Mouse (Mus musculus) common myeloid progenitor, adult 5-6 weeks (primary cell): ENCODE data around the gene Jmjd8. TPM values are rescaled to one million over a fixed set of nuclear protein-coding genes. Genes with fewer than 3 reads are reported as not detected.

Experiments used
- ATAC-seq: replicated peaks from 2 replicates; pipeline ENCODE4 v1.8.0; 2016; ENCODE audit warnings: low read depth, mild to moderate bottlenecking, moderate TSS enrichment, inconsistent platforms; ENCODE audit not compliant: poor library complexity, severe bottlenecking
- total RNA-seq: library from RNA; stranded (forward); fragments of 200-1000, 187-1606 nt; gene quantifications from 2 replicates; pipeline ENCODE4 v1.2.3, GENCODE M21; 2017

Gene Jmjd8
- total RNA-seq: 15.4 and 21.7 TPM in 2 replicates

GRCm38 (mm10) chr17:25828712-25829557 lies at the start of gene Jmjd8:
Gene Jmjd8, plus strand, starts transcription at chr17:25828867.
- ATAC-seq: peak; percentile 43

- no peak for ATAC-seq
Measured at GRCm38 (mm10) chr17:25781339-25781738, 47.3 kb upstream of the Jmjd8 start.

- ATAC-seq: no peak
Measured at GRCm38 (mm10) chr17:25783086-25783485, 45.6 kb upstream of the Jmjd8 start.

GRCm38 (mm10) chr17:25783861-25784574 lies 44.6 kb upstream of the Jmjd8 start:
- no peak for ATAC-seq

GRCm38 (mm10) chr17:25785281-25785745 lies 43.4 kb upstream of the Jmjd8 start, which contains the start of gene Haghl:
Gene Haghl, minus strand, starts transcription at chr17:25785673.
- ATAC-seq: peak; percentile 91

GRCm38 (mm10) chr17:25786280-25786679 lies 42.4 kb upstream of the Jmjd8 start, which contains the start of gene Ccdc78:
Gene Ccdc78, plus strand, starts transcription at chr17:25786580.
- ATAC-seq: no peak

- no peak for ATAC-seq
Measured at GRCm38 (mm10) chr17:25786781-25787504, 41.7 kb upstream of the Jmjd8 start.

- no peak for ATAC-seq
Measured at GRCm38 (mm10) chr17:25791320-25791842, 37.3 kb upstream of the Jmjd8 start.

- ATAC-seq: peak; percentile 69
Measured at GRCm38 (mm10) chr17:25791843-25792527, 36.7 kb upstream of the Jmjd8 start.

- ATAC-seq: peak; percentile 62
Measured at GRCm38 (mm10) chr17:25792615-25793014, 36.1 kb upstream of the Jmjd8 start, which contains the start of gene Fam173a. Gene Fam173a, minus strand, starts transcription at chr17:25792901.

- no peak for ATAC-seq
Measured at GRCm38 (mm10) chr17:25794197-25794596, 34.5 kb upstream of the Jmjd8 start.

- no peak for ATAC-seq
Measured at GRCm38 (mm10) chr17:25794998-25795397, 33.7 kb upstream of the Jmjd8 start.

GRCm38 (mm10) chr17:25795609-25796092 lies 33.0 kb upstream of the Jmjd8 start, which contains the start of gene AC134908.4:
Gene AC134908.4, minus strand, starts transcription at chr17:25795659.
- ATAC-seq: no peak

GRCm38 (mm10) chr17:25796211-25796771 lies 32.4 kb upstream of the Jmjd8 start:
- ATAC-seq: no peak

- peak; percentile 62 for ATAC-seq
Measured at GRCm38 (mm10) chr17:25796951-25797369, 31.7 kb upstream of the Jmjd8 start, which contains the start of gene Metrn. Gene Metrn, minus strand, starts transcription at chr17:25797136.

- peak; percentile 80 for ATAC-seq
Measured at GRCm38 (mm10) chr17:25801029-25801428, 27.6 kb upstream of the Jmjd8 start.

- no peak; the same call in 1 of the 2 replicates for ATAC-seq
Measured at GRCm38 (mm10) chr17:25802825-25803517, 25.7 kb upstream of the Jmjd8 start.

- ATAC-seq: no peak
Measured at GRCm38 (mm10) chr17:25806507-25806906, 22.2 kb upstream of the Jmjd8 start.
